Mouse (Mus musculus): ENCODE data around the gene Sox10.

GRCm38 (mm10) chr15:79129311-79129710 is 35.7 kb downstream of the Sox10 start:
- TF ChIP-seq POLR2A (IDR thresholded peaks at IDR 0.05; ENCODE audit: insufficient read depth, low read depth, low read length) = no peak
- TF ChIP-seq CTCF (IDR thresholded peaks at IDR 0.05; ENCODE audit: insufficient read depth, low read depth, low read length) = no peak
